ENCODE assay signal across 17 mouse cellular contexts in genomic region chr1:164551019-164551418, GRCm38 (mm10).
"Had no signal": no experiment of that assay in that cellular context is flagged by ENCODE, and none has a peak within 500 bp of the region (broad histone marks: within the 10 kb centered on the region; RNA-seq: fewer than 3 reads in every experiment).

No protein-coding gene starts in this region.

- H3K9me3 ChIP-seq: limb, embryonic 12.5 days; liver, embryonic 13.5 days; lung, embryonic 15.5 days; megakaryocyte, embryonic 14.5 days; midbrain, embryonic 15.5 days; neural tube, embryonic 12.5 days had no signal

- H3K36me3 ChIP-seq: limb, embryonic 12.5 days; liver, embryonic 13.5 days; lung, embryonic 15.5 days; midbrain, embryonic 15.5 days; neural tube, embryonic 12.5 days had no signal

- H3K4me1 ChIP-seq: limb, embryonic 12.5 days; lung, embryonic 15.5 days; megakaryocyte, embryonic 14.5 days; midbrain, embryonic 15.5 days; neural tube, embryonic 12.5 days had no signal

- H3K27me3 ChIP-seq: limb, embryonic 12.5 days; liver, embryonic 13.5 days; lung, embryonic 15.5 days; megakaryocyte, embryonic 14.5 days; midbrain, embryonic 15.5 days; neural tube, embryonic 12.5 days had no signal

- H3K9ac ChIP-seq: limb, embryonic 12.5 days; liver, embryonic 13.5 days; liver, postnatal 0 days; lung, embryonic 15.5 days; midbrain, embryonic 15.5 days; neural tube, embryonic 12.5 days had no signal

- H3K4me2 ChIP-seq: limb, embryonic 12.5 days; liver, embryonic 13.5 days; lung, embryonic 15.5 days; midbrain, embryonic 11.5 days; midbrain, embryonic 15.5 days; neural tube, embryonic 12.5 days had no signal

- H3K27ac ChIP-seq: limb, embryonic 12.5 days; liver, embryonic 13.5 days; lung, embryonic 15.5 days; macrophage; midbrain, embryonic 15.5 days; neural tube, embryonic 12.5 days had no signal

- DNase-seq: layer of hippocampus, adult 9-11 months; layer of hippocampus, postnatal 36 days; liver; liver, embryonic 13.5 days; liver, postnatal 0 days; lung, postnatal 14 days; right cerebral cortex, postnatal 4 days; spleen, adult 18-20 months; thymus, adult 18-20 months; thymus, postnatal 14 days had no signal

- ATAC-seq: liver, postnatal 0 days; midbrain, embryonic 15.5 days had no signal

- H3K4me3 ChIP-seq: limb, embryonic 12.5 days; liver, embryonic 13.5 days; lung, embryonic 15.5 days; megakaryocyte, embryonic 14.5 days; midbrain, embryonic 15.5 days; neural tube, embryonic 12.5 days had no signal
